Mouse (Mus musculus): ENCODE results near the gene Tln1.

Tln1 gene

GRCm38 (mm10) chr4:43546375-43547047 lies 16.0 kb downstream of the Tln1 start:
- no peak for DNase-seq

DNA sequence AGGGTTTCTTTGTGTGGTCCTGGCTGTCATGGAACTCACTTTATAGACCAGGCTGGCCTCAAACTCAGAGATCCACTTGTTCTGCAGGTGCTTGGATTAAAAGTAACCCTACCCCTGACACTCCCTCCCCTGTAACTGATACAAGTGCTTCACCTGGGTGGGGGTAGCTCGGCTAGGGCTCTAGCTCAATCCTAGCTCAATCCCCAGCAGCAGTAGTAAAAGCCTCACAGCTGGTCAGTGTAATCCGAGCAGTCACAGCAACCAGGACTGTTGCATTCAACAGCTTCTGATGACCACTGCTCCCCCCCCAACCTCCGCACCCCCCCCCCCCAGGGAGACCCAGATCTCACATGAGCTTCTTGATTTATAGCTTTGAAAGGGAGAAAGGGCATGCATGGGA lies 20.4 kb downstream of the Tln1 start:
- no peak for DNase-seq

- DNase-seq: no peak
These were observed 26.5 kb downstream of the Tln1 start for GRCm38 (mm10) chr4:43536031-43536430.

GRCm38 (mm10) chr4:43535628-43536027 lies 26.9 kb downstream of the Tln1 start:
- DNase-seq: no peak

GRCm38 (mm10) chr4:43533270-43533669 lies 29.2 kb downstream of the Tln1 start:
- DNase-seq: no peak

GRCm38 (mm10) chr4:43530581-43530980 lies 31.9 kb downstream of the Tln1 start:
- peak; percentile 76 to 78 for DNase-seq

DNA sequence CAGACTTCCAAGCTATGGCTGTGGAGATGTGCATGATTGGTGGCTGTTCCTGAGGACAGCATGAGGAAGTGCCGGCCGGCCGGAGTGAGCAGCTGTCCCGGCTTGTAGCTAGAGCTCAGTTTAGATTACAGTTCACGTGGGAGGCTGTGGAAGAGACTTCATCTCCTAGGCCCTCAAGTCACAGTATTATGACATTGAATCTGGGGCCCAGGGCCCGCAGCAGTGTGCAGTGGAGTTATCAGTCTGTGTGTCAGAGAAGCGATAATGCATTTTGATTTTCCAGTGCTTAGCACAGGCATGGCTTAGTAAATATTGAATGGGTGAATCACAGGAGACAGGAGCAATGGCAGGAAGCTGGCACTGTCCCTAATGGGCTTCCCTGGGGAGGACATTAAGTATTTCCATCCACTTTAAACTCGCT lies 32.4 kb downstream of the Tln1 start:
- DNase-seq: no peak

DNA sequence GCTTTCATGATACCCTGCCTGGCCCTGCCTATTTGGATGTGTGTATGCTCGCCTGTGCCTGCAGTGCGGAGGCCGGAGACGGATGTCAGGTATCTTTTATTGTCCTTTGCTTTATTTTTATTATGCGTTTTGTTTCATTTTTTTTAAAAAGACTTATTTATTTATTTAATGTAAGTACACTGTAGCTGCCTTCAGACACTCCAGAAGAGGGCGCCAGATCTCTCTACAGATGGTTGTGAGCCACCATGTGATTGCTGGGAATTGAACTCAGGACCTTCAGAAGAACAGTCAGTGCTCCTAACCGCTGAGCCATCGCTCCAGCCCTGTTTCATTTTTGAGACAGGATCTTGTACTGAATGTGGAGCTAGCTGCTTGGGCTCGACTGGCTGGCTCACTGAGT lies 34.0 kb downstream of the Tln1 start:
- no peak for DNase-seq

DNA sequence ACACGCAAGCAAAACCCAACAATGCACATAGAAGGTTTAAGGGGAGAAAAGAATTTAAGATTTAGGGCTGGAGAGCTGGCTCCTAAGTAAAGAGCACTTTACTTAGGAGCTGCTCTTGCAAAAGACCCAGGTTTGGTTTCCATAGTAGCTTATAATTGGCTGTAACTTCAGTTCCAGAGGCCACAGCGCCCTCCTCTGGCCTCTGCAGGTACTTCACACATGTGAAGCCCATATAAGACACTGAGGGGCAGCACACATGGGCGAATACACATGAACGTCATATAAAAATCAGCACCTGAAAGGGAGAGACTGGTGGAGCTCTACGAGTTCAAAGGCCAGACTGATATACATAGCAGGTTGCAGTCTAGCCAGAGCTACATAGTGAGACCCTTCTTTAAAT lies 34.6 kb downstream of the Tln1 start:
- DNase-seq: no peak

DNA sequence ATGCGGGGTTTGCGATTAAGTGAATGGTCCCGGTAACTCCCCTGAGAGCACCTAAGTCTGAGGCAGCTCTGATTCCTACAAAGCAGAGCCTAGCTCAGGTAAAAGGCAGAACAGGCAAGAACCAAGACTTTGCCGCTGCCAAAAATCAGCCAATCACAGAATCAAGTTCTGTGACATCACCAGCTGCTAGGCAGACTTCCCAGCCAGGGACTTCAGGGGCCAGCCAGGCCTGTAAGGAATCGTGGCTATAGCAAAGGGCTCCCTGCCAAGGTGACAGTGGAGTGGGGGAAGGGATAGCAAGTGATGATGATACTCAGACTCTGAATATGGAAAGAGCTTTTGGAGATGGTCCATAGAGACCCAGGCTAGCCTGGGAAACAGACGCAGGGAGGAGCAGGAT lies 42.5 kb downstream of the Tln1 start:
- peak; percentile 87 to 91 for DNase-seq

DNA sequence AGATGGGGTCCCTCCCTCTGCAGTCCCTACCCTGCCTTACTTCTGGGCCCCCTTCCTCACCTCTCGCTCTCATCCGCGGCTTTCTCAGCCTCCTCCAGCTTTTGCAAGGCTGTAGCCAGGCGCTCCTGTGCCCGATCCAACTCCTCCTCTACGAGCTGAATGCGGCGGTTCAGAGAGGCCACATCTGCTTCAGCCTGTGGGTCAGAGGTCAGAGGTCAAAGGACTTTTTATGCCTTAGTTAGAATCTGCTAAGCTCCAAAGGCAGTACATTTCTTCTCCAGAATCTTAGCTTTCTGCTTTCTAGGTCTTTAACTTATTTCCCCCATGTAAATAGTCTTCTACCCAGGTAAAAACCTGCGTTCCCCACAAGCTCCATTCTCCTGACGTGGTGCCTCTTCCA lies 42.9 kb downstream of the Tln1 start:
- DNase-seq: no peak

- no peak for DNase-seq
These were observed 46.5 kb downstream of the Tln1 start for GRCm38 (mm10) chr4:43515764-43516708.

GRCm38 (mm10) chr4:43513791-43514190 lies 48.7 kb downstream of the Tln1 start:
- no peak for DNase-seq

- no peak for DNase-seq
These were observed 49.2 kb downstream of the Tln1 start for GRCm38 (mm10) chr4:43513300-43513699.

DNA sequence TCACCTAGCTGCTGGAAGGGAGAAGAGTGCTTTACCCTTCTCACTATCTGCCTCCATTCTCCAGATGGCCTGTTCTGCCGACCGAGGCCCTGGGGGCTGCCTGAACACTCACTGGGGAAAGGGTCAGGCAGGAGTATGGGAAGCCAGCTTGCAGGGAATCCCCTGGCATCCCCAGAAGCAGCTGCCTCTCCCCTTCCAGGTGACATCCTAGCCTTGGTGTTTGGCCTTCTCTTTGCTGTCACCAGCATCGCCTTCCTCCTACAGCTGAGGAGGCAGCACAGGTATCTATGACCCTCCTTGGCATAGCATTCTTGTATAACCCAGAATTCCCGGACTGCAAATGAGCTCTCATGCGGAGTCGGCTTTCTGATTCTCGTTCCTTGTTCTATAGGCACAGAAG lies 49.8 kb downstream of the Tln1 start:
- DNase-seq: no peak

- DNase-seq: no peak
These were observed 50.6 kb downstream of the Tln1 start for GRCm38 (mm10) chr4:43511675-43512454.

DNA sequence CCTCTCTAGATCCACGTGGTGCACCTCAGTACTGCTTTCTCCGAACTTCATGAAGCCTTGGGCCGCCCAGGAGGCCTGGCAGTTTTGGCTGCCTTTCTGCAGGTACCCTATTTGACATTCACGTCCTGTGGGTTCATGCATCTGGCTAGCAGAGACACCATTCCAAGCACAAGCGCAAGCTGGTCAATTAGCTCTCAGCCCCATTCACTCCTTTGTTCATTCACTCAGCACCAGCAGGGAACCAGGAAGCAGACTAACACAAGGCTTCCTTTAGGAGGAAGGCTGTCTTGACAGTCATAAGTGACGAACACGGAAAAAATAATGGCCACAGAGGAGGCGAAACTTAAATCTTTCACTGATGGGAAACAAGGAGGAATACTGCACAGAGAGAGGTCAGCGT lies 53.4 kb downstream of the Tln1 start:
- DNase-seq: no peak

DNA sequence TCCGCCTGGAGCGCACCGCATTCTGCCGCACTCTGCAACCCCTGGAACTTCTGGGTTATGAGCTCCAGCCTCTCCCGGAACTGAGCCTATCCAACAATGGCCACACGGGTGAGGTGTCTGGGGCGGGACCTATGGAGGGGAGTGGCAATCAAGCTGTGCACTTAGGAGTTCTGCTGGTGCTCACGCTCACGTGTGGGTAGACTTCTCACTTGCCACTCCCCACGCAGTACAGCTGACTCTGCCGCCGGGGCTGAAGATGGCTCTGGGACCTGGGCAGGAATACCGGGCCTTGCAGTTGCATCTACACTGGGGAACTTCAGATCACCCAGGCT lies 53.9 kb downstream of the Tln1 start:
- peak; percentile 87 to 90 for DNase-seq

DNA sequence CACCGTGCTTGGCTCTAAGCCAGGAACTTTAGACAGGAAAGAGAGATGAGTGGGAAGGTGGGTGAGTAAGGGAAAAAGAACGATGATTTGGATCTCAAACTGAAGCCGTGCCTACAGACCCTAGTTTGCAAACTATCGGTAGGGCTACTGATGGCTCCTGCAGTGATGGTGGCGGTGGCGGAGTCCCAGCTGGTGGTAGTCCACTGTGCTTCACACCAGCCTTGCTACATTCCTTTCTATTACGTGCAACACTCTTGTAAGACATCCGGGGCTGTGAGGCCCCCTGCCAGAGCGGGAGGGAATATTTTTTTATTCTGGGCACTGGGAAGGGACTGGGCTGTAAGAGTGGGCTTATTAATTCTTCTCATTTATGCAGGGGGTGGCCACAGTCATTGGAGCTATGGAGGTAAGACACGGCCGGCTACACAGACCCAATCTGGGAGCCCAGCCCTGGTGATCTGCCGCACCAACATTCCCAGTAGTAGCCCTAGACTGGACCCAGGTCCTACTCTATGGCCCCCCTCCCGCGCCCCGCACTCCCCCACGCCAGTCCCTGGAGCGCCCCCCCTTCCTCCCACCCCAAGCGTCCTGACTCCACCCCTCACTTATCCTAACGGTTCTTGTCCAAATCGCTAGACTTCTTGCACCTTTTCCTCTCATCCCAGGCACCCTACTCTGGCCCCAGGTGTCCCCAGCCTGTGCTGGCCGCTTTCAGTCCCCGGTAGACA lies 54.4 kb downstream of the Tln1 start:
- peak in 1 of 2 experiments; percentile 47 for DNase-seq

DNA sequence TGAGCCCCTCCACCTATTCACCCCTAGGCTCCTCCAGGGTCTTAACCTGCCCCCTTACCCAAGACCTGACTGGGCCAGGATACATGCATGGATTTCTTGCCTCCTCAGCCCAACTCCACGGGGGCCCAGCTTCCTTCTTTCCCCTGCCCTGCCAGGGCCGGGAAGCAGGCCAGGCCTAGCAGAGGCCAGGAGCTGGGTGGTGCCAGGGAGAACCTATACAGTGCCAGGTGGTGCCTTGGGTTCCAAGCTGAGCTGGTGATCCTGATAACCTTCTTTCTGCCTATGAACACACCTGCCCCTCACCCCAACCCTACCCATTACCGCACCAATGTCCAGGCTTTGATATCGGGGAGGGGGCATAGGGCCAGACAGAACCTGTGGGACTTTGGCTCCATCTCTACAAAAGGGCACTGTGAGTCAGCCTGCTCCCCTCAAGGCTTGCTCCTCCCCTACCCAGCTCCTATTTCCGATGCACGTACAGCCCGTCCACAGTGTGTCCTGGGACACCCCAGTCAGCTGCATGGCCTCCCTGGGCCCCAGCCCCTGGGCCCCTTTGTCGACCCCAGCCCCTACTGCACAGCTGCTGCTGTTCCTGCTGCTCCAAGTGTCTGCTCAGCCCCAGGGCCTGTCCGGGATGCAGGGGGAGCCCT lies 55.8 kb downstream of the Tln1 start, which contains the start of gene Car9:
Gene Car9, plus strand, starts transcription at position 431 of the 650 bp plus-strand sequence.
- DNase-seq: no peak

DNA sequence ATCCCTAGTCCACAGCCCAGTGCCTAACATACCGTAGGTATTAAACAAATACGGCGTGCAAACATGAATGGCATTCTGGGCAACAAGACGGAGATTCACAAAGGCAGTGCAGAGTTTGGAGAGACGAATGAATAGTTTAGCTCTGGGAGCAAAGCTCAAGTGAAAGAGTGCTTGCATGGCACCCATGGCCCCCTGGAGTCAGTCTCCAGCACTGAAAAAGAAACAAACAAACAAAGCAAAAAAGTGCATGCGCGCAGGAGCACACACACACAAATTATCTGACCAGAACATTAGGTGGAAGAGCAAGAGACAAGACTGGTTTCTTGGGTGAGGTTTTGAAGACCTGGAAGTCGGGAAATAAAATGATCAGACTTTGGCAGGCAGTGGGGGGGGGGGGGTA lies 56.4 kb downstream of the Tln1 start:
- DNase-seq: no peak

DNA sequence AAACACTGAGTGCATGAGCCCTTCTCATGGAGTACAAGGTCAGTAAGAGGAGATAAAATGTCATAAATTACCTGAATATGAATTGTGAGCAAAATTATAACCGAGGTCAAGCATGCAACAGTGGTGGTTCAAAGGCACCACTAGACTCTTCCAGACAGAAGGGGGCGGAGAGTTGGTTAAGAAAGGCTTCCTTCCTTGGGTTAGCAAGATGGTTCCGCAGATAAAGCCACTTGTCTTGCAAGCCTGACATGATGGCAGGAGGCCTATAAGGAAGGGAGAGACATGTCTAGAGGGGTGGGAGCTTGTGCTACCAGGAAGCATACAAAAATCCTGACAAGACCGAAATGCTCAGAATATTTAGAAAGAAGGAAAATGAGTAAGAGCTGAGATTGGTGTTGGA lies 58.2 kb downstream of the Tln1 start:
- no peak for DNase-seq
